Mouse (Mus musculus) cerebellum, postnatal 14 days (tissue): ENCODE data around the gene Serpini1.

Experiments
- DNase-seq, 2 experiments: peaks; one replicate each; pipeline ENCODE4 v3.0.0; 2021; ENCODE audit warnings: mixed read lengths in 2 of 2

Serpini1 gene

GRCm38 (mm10) chr3:75557292-75557691 lies at the start of gene Serpini1:
Serpini1 (plus strand) TSS chr3:75557547.
- peak; percentile 91 to 94 for DNase-seq

GRCm38 (mm10) chr3:75517631-75518250 lies 39.6 kb upstream of the Serpini1 start:
- DNase-seq, result peak; percentile 40 to 67

- DNase-seq, result no peak
These were observed 36.0 kb upstream of the Serpini1 start for GRCm38 (mm10) chr3:75521314-75521713.

GRCm38 (mm10) chr3:75522527-75522926 lies 34.8 kb upstream of the Serpini1 start:
- DNase-seq, result no peak

- DNase-seq, result no peak
These were observed 26.3 kb upstream of the Serpini1 start for GRCm38 (mm10) chr3:75531074-75531473.

- DNase-seq, result no peak
These were observed 23.1 kb upstream of the Serpini1 start for GRCm38 (mm10) chr3:75534045-75534834.

GRCm38 (mm10) chr3:75541259-75541658 lies 16.1 kb upstream of the Serpini1 start:
- DNase-seq, result no peak

GRCm38 (mm10) chr3:75542852-75543251 lies 14.5 kb upstream of the Serpini1 start:
- no peak for DNase-seq

GRCm38 (mm10) chr3:75544287-75544686 lies 13.1 kb upstream of the Serpini1 start:
- DNase-seq, result no peak

GRCm38 (mm10) chr3:75551248-75551647 lies 6.1 kb upstream of the Serpini1 start:
- peak in 1 of 2 experiments; percentile 13 for DNase-seq

- DNase-seq, result no peak
These were observed 1.1 kb upstream of the Serpini1 start for GRCm38 (mm10) chr3:75556121-75556694.

GRCm38 (mm10) chr3:75556695-75557291 lies 554 bp upstream of the Serpini1 start, which contains the start of gene Pdcd10:
Pdcd10 (minus strand) TSS chr3:75556856.
- peak; percentile 100 for DNase-seq

GRCm38 (mm10) chr3:75574074-75574473 lies 16.7 kb downstream of the Serpini1 start:
- DNase-seq, result no peak

GRCm38 (mm10) chr3:75575582-75575981 lies 18.2 kb downstream of the Serpini1 start:
- DNase-seq, result no peak

GRCm38 (mm10) chr3:75579352-75579751 lies 22.0 kb downstream of the Serpini1 start:
- peak; percentile 28 to 58 for DNase-seq

GRCm38 (mm10) chr3:75583293-75583692 lies 25.9 kb downstream of the Serpini1 start:
- DNase-seq, result peak; percentile 90 to 95

- no peak for DNase-seq
These were observed 27.6 kb downstream of the Serpini1 start for GRCm38 (mm10) chr3:75584898-75585297.

- no peak for DNase-seq
These were observed 53.7 kb downstream of the Serpini1 start for GRCm38 (mm10) chr3:75611019-75611418.

- DNase-seq, result no peak
These were observed 67.3 kb downstream of the Serpini1 start for GRCm38 (mm10) chr3:75624627-75625026.

GRCm38 (mm10) chr3:75630988-75631615 lies 73.8 kb downstream of the Serpini1 start:
- no peak for DNase-seq

GRCm38 (mm10) chr3:75633221-75633620 lies 75.9 kb downstream of the Serpini1 start:
- DNase-seq, result no peak

- peak in 1 of 2 experiments; percentile 12 for DNase-seq
These were observed 76.3 kb downstream of the Serpini1 start for GRCm38 (mm10) chr3:75633635-75634034.

GRCm38 (mm10) chr3:75635648-75636047 lies 78.3 kb downstream of the Serpini1 start:
- peak; percentile 76 to 84 for DNase-seq
